Mouse (Mus musculus): Measurements from ENCODE around the gene Mapk12. TPM values are rescaled to one million over a fixed set of nuclear protein-coding genes. Genes with fewer than 3 reads are reported as not detected.

Mapk12 gene
- polyA plus RNA-seq (2016; fragmentation: Nextera tagmentation; extraction: Ambion mirVana) = 23.7 and 28.5 TPM in 2 replicates

DNA sequence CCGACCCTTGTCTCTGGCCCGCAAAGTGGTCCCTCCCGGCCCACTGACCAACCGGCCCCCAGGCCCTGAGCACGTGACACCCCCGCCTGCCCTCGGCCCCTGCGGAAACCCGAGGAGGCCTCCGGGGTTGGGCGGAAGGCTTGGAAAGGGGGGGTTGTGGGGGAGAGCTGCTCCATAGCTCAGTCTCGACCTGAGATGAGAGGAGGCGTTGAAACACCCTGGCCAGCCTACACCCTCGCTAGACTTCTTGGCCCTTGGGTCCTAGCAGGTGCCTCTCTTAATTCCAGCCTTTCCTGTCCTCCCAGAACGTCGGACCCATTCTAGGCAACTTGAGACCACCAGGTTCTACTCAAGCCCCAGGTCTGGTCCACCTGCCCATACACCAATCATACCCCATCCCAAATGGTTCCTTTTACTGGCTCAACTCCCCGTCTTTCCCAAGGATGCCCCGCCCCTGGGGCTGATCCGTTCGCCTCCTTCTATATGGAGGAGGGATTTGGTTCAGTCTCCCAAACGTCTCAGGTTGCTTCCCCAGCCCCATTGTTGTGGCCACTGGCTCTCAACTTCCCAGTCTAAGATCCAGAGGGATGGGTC lies at the start of gene Mapk12:
TSS of gene Mapk12 (minus strand) at position 45 of the 594 bp plus-strand sequence.
- peak; percentile 79 for DNase-seq (ENCODE audit: low spot score)
- Histone ChIP-seq H3K27ac (peak within 1 kb of the TSS; percentile 88), H3K4me3 (peak within 1 kb of the TSS; percentile 66), H3K27me3 (ENCODE audit: insufficient read depth, poor library complexity, severe bottlenecking) (peaks cover 38% of the 10 kb centered on the region), H3K36me3 (peaks cover 38% of the 10 kb centered on the region), H3K4me1 (replicated peaks) (peaks cover 54% of the 10 kb centered on the region), H3K9me3 (no peaks in the 10 kb centered on the region)
- WGBS = 1% methylated on average over 21 of the region's 21 CpGs

DNA sequence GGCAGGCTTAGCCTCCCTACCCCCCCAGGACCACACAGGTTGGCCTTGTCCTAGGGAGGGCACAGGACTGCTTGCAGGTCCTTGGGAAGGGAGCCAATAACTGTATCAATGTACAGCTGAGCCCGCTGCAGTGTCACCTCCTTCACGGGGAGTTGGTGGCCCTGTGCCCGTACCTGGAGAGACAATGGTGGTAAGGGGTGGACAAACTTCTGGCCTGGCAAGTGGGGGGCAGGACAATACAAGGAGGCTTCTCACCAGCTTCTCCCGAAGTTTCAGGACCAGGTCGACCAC lies 44.4 kb upstream of the Mapk12 start:
- Histone ChIP-seq H3K27me3 (ENCODE audit: insufficient read depth, poor library complexity, severe bottlenecking) (no peaks in the 10 kb centered on the region), H3K4me3 (no peak overlapping the region), H3K27ac (no peak overlapping the region), H3K36me3 (peaks cover 57% of the 10 kb centered on the region), H3K9me3 (no peaks in the 10 kb centered on the region), H3K4me1 (replicated peaks) (peaks cover 46% of the 10 kb centered on the region)
- 88% methylated on average over 5 of the region's 5 CpGs for WGBS
- no peak for DNase-seq (ENCODE audit: low spot score)

DNA sequence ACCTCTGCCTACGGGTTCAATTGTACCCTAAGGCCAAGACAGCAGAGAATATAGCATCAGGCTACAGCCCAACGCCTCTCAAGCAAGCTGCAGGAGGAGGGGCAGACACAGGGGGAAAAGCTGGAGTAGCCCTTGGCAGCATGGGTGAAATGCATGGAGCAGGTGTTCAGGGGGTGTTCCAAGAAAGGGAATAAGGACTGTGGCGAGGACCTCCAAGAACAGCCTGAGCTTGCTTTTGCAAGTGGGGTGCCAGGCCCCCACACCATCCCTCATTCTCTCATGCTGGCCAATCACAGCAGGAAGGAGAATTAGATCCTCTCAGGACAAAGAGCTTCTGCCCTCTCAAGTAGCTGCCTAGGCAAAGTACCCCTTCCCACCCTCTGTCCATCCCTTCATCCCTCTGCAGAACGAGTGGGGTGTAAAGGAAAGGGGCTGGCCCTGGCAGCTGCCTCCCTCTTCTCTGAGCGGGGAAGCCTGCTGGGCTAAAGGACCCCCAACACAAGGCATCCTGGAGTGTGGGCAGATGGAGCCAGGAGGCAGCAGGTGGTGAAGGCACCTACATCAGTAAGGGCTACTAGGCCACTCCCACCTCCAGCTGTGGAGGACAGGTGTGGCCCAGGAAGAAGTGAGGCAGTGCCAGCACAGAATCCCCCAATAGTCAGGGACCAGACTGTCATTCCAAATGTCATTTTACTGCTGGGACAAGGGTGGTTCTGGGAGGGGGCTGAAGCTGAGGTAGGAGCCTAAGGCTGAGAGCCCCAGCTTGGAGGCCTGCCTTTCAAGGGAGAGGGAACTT lies 43.8 kb upstream of the Mapk12 start:
- Histone ChIP-seq H3K4me1 (replicated peaks) (peaks cover 51% of the 10 kb centered on the region), H3K36me3 (peaks cover 51% of the 10 kb centered on the region), H3K27me3 (ENCODE audit: insufficient read depth, poor library complexity, severe bottlenecking) (no peaks in the 10 kb centered on the region), H3K27ac (peak overlapping the region; percentile 71; the same call in 1 of the 2 replicates), H3K9me3 (no peaks in the 10 kb centered on the region), H3K4me3 (no peak overlapping the region)
- 49% methylated on average over 5 of the region's 5 CpGs for WGBS
- no peak for DNase-seq (ENCODE audit: low spot score)

DNA sequence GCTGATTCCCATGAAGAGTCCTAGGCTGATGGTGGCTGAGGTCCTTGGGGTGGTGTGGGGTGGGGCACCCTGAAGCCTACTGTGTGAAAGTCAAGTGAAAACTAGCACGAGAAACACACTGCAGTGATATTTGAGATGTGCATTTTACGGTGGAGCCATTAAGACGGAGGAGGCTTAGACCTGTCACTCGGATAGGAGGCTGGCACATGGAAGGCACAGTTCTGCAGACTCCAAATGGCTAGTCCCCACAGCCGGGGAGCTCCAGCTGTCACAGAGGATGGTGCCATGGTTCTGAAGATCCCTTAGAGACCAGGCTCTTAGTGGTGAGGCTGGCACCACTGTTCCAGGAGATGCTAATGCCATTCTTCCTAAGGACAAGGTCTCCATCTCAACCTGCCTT lies 42.3 kb upstream of the Mapk12 start:
- peak overlapping the region; percentile 99 for H3K27ac ChIP-seq
- H3K4me3 ChIP-seq = no peak overlapping the region
- H3K36me3 ChIP-seq = peaks cover 36% of the 10 kb centered on the region
- H3K9me3 ChIP-seq = no peaks in the 10 kb centered on the region
- no peaks in the 10 kb centered on the region for H3K27me3 ChIP-seq (ENCODE audit: insufficient read depth, poor library complexity, severe bottlenecking)
- DNase-seq (ENCODE audit: low spot score) = no peak
- WGBS = 77% methylated on average over 5 of the region's 5 CpGs
- H3K4me1 ChIP-seq (replicated peaks) = peaks cover 66% of the 10 kb centered on the region

DNA sequence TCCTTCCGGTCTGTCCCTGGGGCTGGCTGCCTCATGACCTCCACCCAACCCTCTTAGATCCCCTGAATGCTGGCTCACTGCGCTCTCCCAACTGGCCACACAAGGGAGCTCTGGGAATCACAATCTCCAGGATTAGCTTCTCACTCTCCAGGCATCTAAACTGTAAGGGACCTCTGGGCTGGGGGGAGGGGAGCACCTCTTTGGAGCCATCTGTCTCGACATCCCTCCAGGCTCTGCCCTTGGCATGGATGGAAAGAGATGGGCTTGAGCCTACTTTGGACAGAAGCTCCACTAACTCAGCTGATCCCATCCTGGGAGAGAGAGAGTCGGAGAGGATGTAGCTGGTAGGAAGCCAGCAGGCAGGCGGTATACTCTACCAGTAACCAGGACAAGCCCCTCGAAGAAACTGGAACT lies 41.8 kb upstream of the Mapk12 start:
- 52% methylated on average over 6 of the region's 6 CpGs for WGBS

DNA sequence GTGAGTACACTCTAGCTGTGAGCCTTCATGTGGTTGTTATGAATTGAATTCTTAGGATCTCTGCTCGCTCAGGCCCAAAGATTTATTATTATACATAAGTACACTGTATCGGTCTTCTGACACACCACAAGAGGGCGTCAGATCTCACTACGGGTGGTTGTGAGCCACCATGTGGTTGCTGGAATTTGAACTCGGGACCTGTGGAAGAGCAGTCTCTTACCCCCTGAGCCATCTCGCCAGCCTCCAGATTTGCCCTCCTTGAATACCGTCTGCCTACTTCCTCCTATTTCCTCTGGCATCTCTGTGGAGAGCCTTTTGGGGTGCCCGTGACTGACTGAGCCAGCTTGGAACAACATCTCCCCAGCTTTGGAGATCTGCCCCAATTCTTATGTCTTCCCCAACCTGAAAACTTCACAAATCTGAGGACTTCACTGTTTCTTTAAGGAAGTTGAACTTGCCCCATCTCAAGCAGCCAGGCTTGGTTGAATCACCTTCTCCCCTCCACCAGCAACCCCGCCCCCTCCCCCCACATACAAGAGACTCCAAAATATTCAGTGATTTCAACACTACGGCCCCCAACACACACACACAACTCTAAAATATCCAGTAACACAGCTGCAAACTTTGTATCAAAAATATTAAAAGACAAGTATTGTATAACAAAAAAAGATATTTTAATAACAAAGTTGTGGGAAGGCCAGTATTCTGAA lies 41.2 kb upstream of the Mapk12 start:
- peaks cover 25% of the 10 kb centered on the region for H3K36me3 ChIP-seq
- no peaks in the 10 kb centered on the region for H3K9me3 ChIP-seq
- H3K4me1 ChIP-seq (replicated peaks) = peaks cover 77% of the 10 kb centered on the region
- 78% methylated on average over 10 of the region's 10 CpGs for WGBS
- DNase-seq (ENCODE audit: low spot score) = no peak
- H3K4me3 ChIP-seq = peak overlapping the region; percentile 87
- H3K27me3 ChIP-seq (ENCODE audit: insufficient read depth, poor library complexity, severe bottlenecking) = no peaks in the 10 kb centered on the region
- peak overlapping the region; percentile 99 for H3K27ac ChIP-seq

More for the DNA sequence above, 41.8 kb upstream of the Mapk12 start:
- Histone ChIP-seq H3K27me3 (ENCODE audit: insufficient read depth, poor library complexity, severe bottlenecking) (no peaks in the 10 kb centered on the region), H3K4me3 (peak overlapping the region; percentile 11; the same call in 1 of the 2 replicates), H3K27ac (peak overlapping the region; percentile 99), H3K4me1 (replicated peaks) (peaks cover 71% of the 10 kb centered on the region), H3K9me3 (no peaks in the 10 kb centered on the region), H3K36me3 (peaks cover 31% of the 10 kb centered on the region)
- peak; percentile 36 for DNase-seq (ENCODE audit: low spot score)

DNA sequence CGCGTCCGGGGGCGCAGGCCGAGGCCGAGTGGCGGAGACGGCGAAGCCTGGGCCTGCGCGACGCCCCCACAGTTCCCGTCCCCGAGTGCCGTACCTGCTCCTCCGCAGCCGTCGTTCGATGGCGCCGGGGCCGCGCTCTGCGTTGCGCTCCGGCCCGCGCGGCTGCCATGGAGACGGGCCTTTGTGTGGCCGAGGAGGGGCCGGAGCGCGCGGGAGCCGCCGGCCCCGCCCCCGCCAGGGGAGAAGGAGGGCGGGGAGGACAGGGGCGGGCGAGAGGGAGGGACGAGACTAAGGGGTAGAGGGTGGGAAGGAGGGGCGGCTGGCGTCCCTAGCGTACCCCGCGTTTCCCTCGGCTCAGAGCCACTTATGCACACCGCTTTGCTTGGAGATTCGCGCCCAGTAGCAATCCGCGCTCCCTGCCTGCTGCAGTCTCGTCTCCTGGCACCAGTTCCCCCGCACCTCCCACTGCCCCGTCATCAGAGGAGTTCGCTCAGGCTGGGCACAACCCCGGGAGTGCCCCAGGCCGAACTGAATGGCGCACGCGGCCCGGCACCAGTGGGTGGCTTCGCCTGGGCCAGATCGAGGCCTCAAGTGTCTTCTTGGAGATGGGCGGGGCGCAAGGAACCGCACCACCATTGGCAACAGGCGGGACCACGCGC lies 40.2 kb upstream of the Mapk12 start, which contains the start of gene Plxnb2:
TSS of gene Plxnb2 (minus strand) at position 218 of the 659 bp plus-strand sequence.
- Histone ChIP-seq H3K4me1 (replicated peaks) (peaks cover 87% of the 10 kb centered on the region), H3K36me3 (peaks cover 21% of the 10 kb centered on the region), H3K27ac (peak within 1 kb of the TSS; percentile 99), H3K27me3 (ENCODE audit: insufficient read depth, poor library complexity, severe bottlenecking) (no peaks in the 10 kb centered on the region), H3K9me3 (no peaks in the 10 kb centered on the region), H3K4me3 (peak within 1 kb of the TSS; percentile 87)
- DNase-seq (ENCODE audit: low spot score) = peak; percentile 90
- WGBS = under 1% methylated on average over 72 of the region's 72 CpGs

DNA sequence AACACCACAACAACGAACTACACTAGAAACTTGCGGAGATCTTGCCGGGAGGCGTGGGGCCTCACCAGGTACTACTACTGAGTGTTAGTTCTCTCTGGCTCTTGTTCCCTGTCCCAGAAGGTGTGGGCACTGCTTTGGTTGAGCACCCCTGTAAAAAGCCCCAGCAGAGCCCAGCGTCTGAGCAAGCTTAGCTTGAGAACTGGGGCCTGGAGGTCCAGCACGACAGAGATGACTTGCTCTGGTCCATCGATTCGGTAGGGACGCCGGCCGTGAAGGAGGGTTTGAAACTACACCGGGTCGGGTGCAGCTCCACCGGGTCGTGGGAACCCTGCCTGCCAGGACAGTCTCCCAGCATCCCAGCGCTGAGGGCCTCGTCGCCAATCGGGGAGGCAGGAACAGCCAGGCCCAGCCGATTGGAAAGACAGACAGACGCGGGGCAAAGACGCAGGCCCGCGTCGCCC lies 39.6 kb upstream of the Mapk12 start:
- Histone ChIP-seq H3K4me3 (peak overlapping the region; percentile 87), H3K4me1 (replicated peaks) (peaks cover 93% of the 10 kb centered on the region), H3K27me3 (ENCODE audit: insufficient read depth, poor library complexity, severe bottlenecking) (no peaks in the 10 kb centered on the region), H3K9me3 (no peaks in the 10 kb centered on the region), H3K27ac (peak overlapping the region; percentile 99), H3K36me3 (peaks cover 21% of the 10 kb centered on the region)
- DNase-seq (ENCODE audit: low spot score) = no peak
- WGBS = under 1% methylated on average over 26 of the region's 26 CpGs

DNA sequence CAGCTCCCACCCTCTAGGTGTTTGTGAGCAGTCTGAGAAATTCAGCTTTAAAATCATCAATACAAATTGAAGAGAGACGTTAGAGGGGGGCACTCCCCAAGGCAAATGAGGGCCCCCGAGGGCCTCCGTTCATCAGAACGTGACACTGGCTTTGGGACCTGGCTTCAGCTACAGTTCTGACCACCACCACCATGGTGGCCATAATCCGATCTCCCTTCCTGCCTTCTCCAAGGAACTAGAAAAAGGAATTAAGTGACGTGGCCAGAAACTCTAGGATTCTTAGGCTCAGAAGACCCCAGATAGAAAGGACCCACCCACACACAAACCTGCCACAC lies 39.1 kb upstream of the Mapk12 start:
- peaks cover 97% of the 10 kb centered on the region for H3K4me1 ChIP-seq (replicated peaks)

DNA sequence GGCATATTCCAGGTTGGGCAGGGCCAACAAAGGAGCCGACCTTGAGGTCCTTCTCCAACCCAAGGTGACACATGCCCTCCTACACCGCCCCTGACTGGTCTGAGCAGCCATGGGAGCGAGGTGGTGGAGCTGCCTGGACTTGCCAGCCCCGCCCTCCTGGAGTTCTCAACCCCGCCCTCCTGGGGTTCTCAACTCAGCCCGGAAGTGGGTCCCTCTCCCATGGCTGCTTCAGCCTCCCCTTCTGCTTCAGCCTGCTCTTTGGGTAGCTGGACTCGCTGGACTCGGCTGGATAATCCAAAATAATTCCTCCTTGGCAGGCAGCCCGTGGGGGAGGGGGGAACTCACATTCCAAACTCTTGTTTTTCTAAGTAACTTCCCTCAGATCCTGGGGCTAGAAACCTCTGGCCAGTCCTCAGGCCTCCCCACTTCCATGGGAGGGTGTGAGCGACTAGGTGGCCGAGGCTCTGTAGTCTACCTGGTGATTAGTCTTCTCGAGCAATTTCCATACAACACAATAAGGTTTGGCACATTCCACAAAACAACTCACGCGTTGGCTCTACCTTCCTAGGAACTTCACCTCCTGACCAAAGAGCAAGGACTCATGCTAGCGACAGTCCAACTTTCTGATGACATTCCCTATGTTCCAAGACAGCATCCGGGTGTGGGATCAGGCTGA lies 38.6 kb upstream of the Mapk12 start:
- H3K4me3 ChIP-seq = peak overlapping the region; percentile 87
- no peaks in the 10 kb centered on the region for H3K9me3 ChIP-seq
- 0 out of 2 replicates have a peak, but pooled peaks cover 13% of the 10 kb centered on the region for H3K36me3 ChIP-seq
- H3K27me3 ChIP-seq (ENCODE audit: insufficient read depth, poor library complexity, severe bottlenecking) = 0 out of 2 replicates have a peak, but pooled peaks cover 6% of the 10 kb centered on the region
- H3K27ac ChIP-seq = peak overlapping the region; percentile 99
- WGBS = 5% methylated on average over 16 of the region's 16 CpGs
- peaks cover 97% of the 10 kb centered on the region for H3K4me1 ChIP-seq (replicated peaks)
- DNase-seq (ENCODE audit: low spot score) = peak; percentile 65

More for the DNA sequence above, 39.1 kb upstream of the Mapk12 start:
- Histone ChIP-seq H3K9me3 (no peaks in the 10 kb centered on the region), H3K36me3 (peaks cover 17% of the 10 kb centered on the region), H3K27me3 (ENCODE audit: insufficient read depth, poor library complexity, severe bottlenecking) (0 out of 2 replicates have a peak, but pooled peaks cover 5% of the 10 kb centered on the region), H3K4me3 (peak overlapping the region; percentile 87), H3K27ac (peak overlapping the region; percentile 99)
- WGBS = 3% methylated on average over 6 of the region's 6 CpGs
- no peak for DNase-seq (ENCODE audit: low spot score)

DNA sequence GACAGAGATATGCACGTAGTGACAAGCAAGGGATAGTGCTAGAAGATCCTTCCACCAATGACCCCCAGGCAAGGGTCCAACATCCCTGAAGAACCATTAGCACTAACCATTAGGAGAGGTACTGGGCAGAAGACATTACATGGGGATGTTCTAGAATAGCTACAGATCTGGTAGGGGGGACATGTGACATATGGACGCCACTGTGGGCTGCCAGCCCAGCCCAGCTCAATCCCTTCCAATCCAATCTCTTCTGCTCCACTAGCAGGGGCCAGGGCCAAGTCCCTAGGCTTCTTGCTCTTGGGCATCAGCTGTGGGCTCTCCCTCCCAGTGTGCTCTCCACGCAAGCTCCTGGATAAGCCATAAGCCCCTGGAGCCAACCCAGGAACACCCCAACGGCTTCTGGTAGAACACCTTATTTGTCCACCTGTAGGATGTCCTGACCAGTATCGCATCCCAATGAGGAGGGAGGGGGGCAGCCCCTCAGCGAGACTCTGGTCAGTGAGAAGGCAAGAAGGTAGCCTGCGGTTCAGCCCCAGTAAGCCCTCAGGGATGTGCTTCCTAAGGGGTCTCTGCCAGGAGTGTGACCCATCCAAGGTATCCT lies 37.9 kb upstream of the Mapk12 start:
- 72% methylated on average over 7 of the region's 7 CpGs for WGBS
- H3K9me3 ChIP-seq = no peaks in the 10 kb centered on the region
- H3K4me1 ChIP-seq (replicated peaks) = peaks cover 97% of the 10 kb centered on the region
- peak overlapping the region; percentile 99 for H3K27ac ChIP-seq
- DNase-seq (ENCODE audit: low spot score) = no peak
- 0 out of 2 replicates have a peak, but pooled peaks cover 13% of the 10 kb centered on the region for H3K36me3 ChIP-seq
- H3K4me3 ChIP-seq = peak overlapping the region; percentile 87
- H3K27me3 ChIP-seq (ENCODE audit: insufficient read depth, poor library complexity, severe bottlenecking) = 0 out of 2 replicates have a peak, but pooled peaks cover 6% of the 10 kb centered on the region
